Mouse (Mus musculus): Measurements from ENCODE around the gene Tax1bp3.

DNA sequence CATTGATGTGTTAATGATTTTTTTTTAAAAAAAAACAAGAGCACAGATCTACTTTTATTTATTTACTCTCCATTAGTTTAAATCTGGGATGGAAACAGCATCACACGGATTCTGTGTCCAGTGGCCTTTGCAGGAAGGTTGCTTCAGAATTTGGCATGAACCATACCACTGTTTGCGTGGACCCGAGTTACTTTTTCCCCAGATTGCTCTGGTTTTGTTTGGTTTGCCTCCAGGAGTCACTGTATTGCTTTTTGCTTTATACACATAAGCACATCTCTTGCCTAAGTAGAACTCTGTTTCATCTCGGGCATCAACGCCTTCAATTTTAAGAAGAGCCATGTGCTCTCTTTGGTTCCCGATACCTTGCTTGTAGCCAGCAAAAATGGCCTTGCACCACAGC is 49.0 kb downstream of the Tax1bp3 start:
- no peak for TF ChIP-seq CTCF (IDR thresholded peaks at IDR 0.05; ENCODE audit: low read depth)
- TF ChIP-seq EP300 (IDR thresholded peaks at IDR 0.05; ENCODE audit: low read depth): no peak
